Mouse (Mus musculus) CH12.LX (cell line): Measurements from ENCODE around the gene Adamtsl4.

Experiments used
- CTCF ChIP-seq, 2 experiments: IDR thresholded peaks in 1 of 2; conservative IDR thresholded peaks in 1 of 2; 2 replicates each; pipeline ENCODE4 v1.5.1; 2011 to 2012; ENCODE audit warnings: low read depth in 2 of 2, low read length in 2 of 2, improper control_type of control experiment in 1 of 2, inconsistent platforms in 1 of 2, mild to moderate bottlenecking in 1 of 2, moderate library complexity in 1 of 2
- EP300 ChIP-seq: IDR thresholded peaks from 2 replicates; pipeline ENCODE4 v1.6.1; 2011; ENCODE audit warnings: low read length, improper control_type of control experiment
- MAX ChIP-seq: IDR thresholded peaks from 2 replicates; pipeline ENCODE4 v1.6.1; 2011; ENCODE audit warnings: low read length, improper control_type of control experiment
- NELFE ChIP-seq: IDR thresholded peaks from 2 replicates; pipeline ENCODE4 v1.6.1; 2011; ENCODE audit warnings: low read depth, low read length, improper control_type of control experiment
- PAX5 ChIP-seq: IDR thresholded peaks from 2 replicates; pipeline ENCODE4 v1.6.1; 2012; ENCODE audit warnings: low read length, inconsistent platforms, mixed read lengths
- POLR2A ChIP-seq: IDR thresholded peaks from 2 replicates; pipeline ENCODE4 v1.6.1; 2011; ENCODE audit warnings: low read depth, mild to moderate bottlenecking, improper control_type of control experiment, low read length
- SIN3A ChIP-seq: IDR thresholded peaks from 2 replicates; pipeline ENCODE4 v1.6.1; 2012; ENCODE audit warnings: low read length, improper control_type of control experiment, inconsistent platforms
- USF1 ChIP-seq: IDR thresholded peaks from 2 replicates; pipeline ENCODE4 v1.6.1; 2014; ENCODE audit warnings: low read depth, mild to moderate bottlenecking, inconsistent platforms, low read length, improper control_type of control experiment
- ZKSCAN1 ChIP-seq: IDR thresholded peaks from 2 replicates; pipeline ENCODE4 v1.6.1; 2012; ENCODE audit warnings: low read depth, inconsistent platforms, low read length, improper control_type of control experiment, borderline replicate concordance
- ZNF384 ChIP-seq: IDR thresholded peaks from 2 replicates; pipeline ENCODE4 v1.6.1; 2012; ENCODE audit warnings: low read depth, low read length, improper control_type of control experiment, inconsistent platforms

DNA sequence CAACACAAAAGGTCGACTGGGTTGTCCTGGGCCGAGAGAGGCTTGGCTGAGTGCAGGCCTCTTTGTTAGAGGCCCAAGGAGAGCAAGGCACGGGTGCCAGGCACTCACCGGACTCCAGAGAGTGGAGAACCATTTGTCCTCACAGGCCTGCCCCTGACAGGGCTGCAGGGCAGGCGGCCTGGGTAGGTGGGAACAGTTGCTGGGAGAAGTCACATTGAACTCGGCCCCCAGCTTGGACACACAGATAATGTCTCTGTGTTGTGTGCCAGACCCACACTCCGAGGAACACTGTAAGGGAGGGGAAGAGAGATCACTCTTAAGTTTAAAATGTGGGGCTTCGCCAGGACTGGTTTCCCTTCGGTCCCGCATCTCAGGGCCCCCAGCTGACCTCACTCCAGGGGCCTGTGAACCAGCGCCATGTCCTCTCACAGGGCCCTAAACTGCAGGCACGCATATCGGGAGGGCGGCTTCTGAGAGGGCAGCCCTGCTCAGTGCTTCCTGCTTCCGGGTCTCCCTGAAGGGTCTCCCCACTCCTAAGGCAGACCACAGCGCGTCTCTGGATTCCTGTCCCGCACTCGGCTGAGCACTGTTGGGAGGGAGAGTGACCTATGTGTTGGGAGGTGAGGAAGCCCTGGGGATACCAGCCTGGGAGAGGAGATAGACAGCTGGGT is 10.2 kb downstream of the Adamtsl4 start:
- no peak for TF ChIP-seq POLR2A
- no peak for TF ChIP-seq ZKSCAN1
- TF ChIP-seq USF1, result no peak
- TF ChIP-seq PAX5, result no peak
- TF ChIP-seq EP300, result no peak
- no peak for TF ChIP-seq MAX
- TF ChIP-seq SIN3A, result no peak
- TF ChIP-seq CTCF (conservative IDR thresholded peaks at IDR 0.05 in 1 of 2, IDR thresholded peaks at IDR 0.05 in 1 of 2; ENCODE audit: low read depth in 2 of 2, low read length in 2 of 2), result no peak
- no peak for TF ChIP-seq ZNF384
- TF ChIP-seq NELFE, result no peak
